Mouse (Mus musculus) lung, postnatal 25 days (tissue): ENCODE results near the gene Specc1l.

ENCODE experiments used
- DNase-seq: peaks from one replicate; pipeline ENCODE4 v3.0.0; 2022; ENCODE audit warnings: low spot score

The Specc1l gene

DNA sequence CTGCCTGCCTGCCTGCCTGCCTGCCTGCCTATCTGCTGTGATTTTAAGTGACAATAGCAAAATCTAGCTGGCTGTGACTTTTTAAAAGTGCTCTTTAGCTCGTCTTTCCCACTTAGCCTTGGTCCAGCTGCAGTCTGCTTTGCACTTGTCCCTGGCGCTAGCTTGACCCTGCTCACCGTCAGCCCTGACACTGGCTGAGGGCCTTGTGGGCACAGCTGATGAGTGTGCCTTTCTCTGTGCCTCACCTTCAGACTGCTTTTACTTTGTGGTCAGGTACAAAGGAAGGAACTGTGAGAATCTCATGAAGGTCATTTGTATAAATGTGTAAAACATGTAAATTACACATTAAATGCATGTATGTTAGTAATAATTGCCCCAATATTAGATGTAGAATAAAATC, 12.3 kb downstream of the Specc1l start:
- no peak for DNase-seq

DNA sequence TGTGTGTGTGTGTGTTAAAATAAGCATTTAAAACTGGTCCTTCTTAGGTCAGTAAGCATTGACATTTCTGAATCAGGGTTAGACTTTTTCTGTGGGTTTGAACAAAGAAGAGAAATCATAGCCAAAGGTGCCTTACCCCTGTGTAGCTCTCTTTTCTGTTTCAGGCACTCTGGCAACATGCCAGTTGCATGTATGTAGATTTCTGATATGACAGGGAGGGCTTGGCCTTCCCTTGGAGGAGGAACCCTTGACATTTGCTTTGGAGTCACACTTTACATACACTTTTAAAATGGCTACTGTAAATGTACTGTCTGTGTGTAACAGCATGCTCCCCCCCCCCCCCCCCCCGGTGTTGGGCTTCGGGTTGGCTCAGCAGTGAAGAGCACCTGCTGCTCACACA, 12.8 kb downstream of the Specc1l start:
- no peak for DNase-seq

DNA sequence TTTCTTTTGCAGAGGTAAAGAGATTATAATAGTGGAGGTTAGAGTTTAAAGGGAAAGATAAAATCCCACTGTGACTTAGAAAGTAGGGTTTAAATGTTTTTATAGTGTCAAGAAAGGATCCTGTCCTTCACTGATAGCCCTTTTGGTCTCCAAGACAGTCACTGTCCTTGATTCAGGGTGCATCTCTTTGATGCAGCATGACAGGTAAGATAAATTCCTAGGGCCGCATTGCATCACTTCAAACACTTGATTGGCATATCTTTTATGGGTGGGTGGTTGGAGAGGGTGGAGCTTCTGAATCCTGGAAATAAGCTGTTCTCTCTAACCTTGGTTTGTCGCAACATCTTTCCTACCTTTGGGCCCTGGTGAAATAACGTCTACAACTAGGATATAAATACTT, 15.5 kb downstream of the Specc1l start:
- DNase-seq, result no peak

DNA sequence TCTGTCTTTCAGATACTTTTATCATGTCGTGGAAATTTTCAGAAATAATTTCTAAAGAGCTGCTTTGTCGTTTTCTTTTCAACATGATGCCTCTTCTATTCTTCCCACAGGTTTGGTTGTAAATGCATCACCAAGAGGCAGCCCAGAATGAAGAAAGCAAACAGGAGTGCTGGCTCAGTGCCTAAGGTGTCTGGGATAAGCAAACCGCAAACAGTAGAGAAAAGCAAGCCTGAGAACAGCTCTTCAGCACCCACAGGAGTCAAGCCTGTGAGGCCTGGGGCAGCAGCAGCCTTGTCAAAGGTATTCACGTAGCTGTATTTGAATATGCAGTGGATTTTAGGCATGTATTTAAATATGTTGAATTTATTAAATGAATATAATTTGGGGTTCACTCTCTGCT, 18.7 kb downstream of the Specc1l start:
- DNase-seq, result peak; percentile 63

DNA sequence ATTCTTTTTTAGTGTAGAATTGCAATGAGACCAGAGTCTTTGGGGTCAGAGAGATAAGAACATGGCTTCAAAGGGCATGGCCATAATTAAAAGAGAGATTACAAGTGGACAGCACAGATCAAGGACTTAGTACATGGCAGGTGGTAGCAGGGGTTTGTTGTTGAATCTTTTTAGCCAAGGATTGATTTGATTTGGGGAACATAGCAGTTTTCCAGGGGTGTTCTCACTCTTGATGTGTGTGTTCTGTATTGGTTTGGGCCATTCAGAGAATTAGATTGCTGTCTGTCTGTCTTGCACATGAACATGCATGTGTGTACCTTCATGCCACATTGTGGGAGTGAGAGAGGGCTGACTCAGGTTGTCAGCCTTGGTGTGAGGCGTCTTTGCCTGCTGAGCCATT, 20.0 kb downstream of the Specc1l start:
- DNase-seq, result no peak

DNA sequence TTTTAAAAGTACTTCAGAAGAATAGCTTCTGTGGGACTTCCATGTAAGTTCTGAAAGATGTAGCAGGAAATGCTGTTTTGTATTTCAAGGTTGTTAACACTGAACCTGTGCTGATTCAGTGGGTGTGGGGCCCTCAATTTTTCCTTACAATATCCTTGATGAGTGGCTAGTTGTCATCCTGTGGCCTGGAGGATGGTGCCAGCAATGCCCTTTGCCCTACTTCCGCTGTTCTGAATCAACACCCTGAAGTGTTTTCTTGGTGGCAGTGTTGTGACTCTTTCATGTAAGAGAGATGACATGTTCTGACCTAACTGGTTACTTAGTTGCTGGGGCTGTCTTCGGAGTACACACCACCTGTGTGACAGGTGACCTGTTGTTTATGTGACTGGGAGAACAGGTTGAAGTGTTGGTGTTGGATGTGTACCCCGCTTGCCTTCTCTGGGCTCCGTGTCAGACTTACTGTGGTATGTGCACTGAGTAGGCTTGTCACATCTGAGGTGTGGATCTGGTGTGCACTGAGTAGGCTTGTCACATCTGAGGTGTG, 20.8 kb downstream of the Specc1l start:
- no peak for DNase-seq

DNA sequence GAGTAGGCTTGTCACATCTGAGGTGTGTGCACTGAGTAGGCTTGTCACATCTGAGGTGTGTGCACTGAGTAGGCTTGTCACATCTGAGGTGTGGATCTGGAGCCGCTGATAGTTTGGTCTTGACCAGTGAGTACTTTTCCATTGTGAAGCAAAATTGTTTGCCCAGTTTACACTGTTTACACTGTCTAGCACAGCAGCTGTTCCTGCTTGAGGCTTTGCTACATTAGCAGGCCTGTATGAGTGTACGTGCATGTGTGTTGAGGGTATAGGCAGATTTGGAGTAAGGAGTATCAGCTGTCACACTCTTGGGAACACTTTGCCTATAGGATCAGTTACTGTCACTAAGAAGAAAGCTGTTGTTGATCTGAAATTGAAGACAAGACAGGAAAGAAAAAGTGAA, 21.6 kb downstream of the Specc1l start:
- peak; percentile 36 for DNase-seq

DNA sequence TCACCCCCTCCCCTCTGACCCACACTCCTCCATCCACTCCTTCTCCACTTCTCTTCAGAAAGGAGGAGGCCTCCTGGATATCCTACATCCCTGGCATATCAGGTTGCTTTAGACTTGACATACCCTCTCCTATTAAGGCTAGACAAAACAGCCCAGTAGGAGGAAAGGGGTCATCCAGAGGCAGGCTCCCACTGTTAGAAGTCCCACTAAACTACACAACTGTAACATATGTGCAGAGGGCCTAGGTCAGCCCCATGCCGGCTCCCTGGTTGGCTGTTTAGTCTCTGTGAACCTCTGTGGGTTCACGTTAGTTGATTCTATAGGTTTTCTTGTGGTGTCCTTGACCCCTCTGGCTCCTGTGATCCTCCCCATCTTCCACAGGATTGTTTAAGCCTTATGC, 23.9 kb downstream of the Specc1l start:
- DNase-seq, result no peak

DNA sequence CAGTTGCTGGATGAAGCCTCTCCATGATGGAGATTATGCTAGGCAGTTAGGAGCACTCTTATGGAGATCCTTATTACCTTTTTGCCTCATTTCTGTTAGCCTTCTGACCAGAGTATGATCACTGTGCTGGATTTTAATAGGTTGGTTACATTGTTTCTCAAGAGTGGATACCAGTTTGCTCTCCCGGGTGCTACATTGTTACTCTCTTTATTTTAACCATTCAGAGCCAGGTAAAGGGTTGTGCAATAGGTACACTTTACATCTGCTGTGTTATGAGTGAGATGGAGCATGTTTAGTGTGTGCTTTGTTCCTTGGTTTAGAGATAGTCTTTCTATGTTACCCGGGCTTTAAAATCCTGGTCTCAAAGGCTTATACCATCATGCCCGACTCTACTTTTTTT, 24.3 kb downstream of the Specc1l start:
- no peak for DNase-seq

DNA sequence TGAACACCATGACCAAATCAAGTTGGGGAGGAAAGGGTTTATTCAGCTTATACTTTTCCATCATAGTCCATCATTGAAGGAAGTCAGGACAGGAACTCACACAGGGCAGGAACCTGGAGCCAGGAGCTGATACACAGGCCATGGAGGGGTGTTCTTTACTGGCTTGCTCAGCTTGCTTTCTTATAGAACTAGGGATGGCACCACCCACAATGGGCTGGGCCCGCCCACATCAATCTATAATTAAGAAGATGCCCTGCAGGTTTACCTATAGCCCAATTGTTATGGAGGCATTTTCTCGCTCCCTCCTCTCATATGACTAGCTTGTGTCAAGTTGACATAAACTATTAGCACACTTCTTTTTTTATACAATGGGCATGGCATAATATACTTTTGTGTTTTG, 25.3 kb downstream of the Specc1l start:
- no peak for DNase-seq

DNA sequence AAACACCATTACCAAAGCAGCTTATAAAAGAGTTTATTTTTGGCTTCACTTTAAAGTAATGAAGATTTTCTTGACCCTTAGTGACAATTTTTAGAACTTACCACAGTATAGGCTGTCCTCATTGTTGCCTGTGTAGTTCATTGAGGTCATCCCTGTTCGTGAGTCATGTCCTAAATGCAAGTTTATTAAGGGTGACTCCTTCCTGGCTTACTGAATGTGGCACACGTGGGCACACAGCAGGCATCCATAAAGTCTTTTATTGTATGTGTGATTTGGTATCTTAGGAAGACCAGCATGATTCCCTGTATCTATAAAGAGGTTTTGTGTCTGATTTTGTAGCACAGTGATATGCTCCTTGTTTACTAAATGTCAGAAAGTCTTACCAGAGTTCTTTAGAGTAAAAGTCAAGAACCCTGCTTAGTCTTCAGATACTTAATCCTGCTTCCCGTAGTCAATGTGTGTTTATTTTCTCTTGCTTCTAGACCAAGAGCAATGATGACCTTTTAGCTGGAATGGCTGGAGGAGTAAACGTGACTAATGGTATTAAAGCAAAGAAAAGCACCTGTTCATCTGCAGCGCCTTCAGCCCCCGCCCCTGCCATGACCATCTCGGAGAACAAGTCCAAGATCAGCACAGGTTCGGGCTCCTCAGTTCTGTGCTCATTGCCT, 28.8 kb downstream of the Specc1l start:
- DNase-seq, result no peak

DNA sequence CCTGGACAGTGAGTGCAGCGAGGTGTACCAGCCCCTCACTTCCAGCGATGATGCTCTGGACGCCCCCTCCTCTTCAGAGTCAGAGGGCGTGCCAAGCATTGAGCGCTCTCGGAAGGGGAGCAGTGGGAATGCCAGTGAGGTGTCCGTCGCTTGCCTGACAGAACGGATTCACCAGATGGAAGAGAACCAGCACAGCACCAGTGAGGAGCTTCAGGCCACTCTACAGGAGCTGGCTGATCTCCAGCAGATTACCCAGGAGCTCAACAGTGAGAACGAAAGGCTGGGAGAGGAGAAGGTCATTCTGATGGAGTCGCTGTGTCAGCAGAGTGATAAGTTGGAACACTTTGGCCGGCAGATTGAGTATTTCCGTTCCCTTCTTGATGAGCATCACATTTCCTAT, 33.9 kb downstream of the Specc1l start:
- DNase-seq, result no peak

DNA sequence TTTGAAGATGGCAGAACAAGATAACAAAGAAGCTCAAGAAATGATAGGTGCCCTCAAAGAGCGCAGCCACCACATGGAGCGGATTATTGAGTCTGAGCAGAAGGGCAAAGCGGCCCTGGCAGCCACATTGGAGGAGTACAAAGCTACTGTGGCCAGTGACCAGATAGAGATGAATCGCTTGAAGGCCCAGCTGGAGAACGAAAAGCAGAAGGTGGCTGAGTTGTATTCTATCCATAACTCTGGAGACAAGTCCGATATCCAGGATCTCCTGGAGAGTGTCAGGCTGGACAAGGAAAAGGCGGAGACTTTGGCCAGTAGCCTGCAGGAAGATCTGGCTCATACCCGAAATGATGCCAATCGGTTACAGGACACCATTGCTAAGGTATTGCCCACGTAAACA, 34.5 kb downstream of the Specc1l start:
- no peak for DNase-seq

DNA sequence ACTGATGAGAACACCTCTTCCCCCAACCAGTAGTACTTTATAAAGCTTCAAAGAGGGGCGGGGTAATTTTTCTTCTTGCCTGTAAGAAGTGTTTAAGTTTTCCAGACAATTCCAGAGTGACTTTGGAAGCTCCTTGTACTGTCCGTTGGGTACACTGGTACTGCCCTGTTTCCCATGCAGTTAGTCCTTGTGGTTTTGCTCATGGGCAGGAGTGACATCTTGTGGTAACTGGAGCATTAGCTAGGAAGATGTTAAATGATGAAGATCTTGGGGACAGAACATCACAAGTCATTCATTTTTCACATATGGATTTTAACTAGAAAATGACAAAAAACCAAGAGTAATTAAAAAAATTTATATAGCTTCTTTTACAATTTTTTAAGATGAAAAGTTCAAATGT, 39.1 kb downstream of the Specc1l start:
- DNase-seq, result peak; percentile 36

DNA sequence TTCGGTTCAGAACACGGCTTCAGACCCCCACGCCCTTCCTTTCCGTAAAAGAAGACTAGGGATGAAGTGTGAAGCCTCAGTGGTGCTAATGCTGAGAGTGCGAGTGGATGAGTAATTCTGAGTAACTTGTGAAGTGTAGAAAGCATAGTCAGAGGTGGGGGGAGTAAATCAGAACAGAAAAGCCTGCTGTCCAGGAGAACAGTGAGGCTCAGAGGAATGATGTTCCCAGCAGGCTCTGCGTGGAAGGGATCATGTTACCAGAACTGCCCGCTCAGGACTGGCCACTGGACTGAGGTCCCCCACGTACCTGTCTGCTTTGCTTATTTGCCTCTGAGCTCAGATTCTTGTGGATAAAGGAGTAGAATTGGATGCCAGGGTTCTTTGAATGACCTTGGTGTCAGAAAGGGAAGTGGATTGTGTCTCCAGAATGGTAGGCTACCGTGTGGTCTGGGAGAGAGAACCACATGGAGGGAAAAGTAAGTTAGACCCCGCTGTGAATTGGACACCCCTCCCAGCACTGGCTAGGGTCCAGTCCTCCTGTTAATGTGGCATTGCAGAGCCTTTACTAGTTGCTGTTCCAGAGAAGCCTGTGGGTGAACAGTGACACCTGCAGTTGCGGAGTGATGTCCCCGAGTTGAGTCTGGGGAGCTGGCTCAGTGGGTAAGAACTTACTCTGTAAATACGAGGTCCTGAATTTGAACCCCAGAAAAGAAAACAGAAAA, 40.6 kb downstream of the Specc1l start:
- DNase-seq, result no peak

DNA sequence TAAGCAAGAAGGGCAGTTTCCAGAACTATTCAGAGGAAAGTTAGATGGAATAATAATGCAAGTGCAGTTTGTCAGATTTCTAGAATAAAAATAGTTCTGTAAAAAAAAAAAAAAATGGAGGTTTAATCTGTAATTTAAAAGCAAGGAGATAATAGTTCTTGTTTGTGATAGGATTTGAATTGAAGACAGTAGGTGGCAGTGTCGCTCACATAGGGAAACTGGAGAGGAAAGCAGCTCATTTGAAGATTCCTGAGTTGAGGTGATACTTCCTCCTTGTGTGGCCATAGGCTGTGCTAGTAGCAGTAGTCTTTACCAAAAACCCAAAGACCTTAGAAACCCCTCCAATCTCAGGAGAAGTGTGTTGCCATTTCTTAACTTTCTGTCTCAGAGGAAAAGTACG, 43.2 kb downstream of the Specc1l start:
- DNase-seq, result peak; percentile 33

DNA sequence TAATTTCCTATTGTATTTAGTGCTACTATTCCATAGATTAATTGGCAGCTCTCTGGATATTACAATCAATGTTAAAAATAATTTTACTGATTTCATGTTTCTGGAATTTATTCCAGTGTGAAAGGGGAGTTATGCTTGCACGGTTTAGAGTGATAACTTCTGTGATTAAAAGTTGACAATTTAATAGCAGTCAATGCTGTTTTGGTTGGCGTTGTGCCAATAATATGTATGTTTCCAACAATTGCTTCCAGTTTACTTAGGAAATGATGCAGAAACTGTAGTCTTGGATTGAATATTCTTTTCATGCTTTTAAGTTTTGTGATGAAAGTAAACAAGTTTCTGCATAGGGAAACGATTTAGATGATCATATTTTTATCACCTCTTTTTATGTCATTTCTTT, 45.5 kb downstream of the Specc1l start:
- no peak for DNase-seq

DNA sequence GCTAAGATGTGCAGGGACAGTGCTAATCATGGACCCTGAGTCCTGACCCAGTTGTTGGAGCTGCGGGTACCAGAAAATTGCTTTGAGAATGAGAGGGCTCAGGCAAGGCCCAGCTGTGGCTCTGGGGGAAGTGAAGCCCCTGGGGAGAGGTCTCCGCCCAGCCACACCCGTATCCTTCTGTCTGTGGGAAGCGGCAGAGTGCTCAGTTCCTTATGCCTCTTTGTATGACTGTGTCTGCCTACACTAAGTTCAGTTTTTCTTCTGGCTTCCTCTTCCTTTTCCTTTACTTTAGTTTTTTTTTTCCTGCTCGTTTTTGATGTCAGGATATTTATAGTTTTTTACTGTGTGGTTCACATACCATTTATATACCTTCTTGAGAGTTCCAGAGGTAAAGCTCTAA, 46.4 kb downstream of the Specc1l start:
- peak; percentile 27 for DNase-seq

DNA sequence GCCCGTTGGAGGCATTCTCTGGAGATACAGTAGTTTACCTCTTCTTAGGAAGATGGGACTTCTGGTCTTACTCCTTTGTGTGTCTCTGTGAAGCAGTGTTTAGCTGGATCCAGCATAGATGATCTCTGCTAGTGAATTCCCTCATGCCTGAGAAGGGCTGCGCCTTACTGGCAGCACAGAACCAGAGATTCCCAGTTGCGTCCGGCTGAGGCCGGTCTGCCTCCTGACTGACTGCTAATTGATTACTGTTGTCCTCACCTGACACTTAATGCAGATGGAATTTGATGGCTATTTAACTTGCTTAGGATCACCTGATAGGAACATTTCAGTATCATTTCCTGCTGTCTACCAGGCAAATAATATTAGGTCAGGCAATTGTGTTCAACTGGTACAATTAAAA, 49.4 kb downstream of the Specc1l start:
- DNase-seq, result no peak

DNA sequence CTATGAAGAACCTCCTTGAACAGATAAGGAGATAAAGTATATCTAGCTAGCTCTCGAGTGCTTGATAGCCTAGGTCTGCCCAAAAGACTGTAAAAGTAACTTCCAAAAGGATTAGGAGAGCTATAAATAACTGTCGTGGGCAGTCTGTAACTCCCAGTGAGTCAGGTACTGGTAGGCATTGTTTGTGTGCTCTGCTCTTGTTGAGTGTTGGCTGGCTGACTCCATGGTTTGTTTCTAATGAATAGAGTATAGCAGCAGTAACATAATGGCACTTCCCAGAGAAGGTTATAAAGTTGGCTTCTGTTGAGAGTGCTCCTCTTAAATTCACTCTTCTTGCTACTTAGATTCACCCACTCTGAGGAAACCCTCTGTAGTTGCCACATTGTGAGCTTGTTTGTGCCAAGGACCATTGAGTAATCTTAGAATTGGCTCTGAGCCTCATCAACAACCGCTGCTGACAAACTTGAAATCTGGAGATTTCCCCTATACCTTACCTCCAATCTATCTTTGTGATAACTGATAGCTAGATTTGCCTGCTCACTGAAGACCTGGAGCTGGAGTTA, 53.2 kb downstream of the Specc1l start:
- DNase-seq, result no peak

DNA sequence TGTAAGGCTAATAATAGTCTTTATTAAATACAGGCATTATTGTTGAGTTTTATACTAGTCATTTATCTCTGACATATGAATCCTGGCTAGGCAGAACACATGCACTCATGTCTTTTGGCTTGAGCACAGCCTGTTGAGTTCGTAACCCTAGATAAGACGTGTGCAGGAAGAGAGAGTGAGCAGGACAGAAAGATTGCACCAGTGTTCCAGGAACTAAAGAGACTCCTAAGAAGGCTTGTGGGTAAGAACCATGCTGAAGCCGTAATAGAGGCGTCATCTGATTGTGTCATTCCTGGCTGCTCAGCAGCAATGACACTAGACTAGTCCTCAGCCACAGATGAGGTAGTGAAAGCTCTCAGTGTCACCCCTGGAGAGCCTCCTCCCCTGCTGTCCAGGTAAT, 61.1 kb downstream of the Specc1l start:
- no peak for DNase-seq

DNA sequence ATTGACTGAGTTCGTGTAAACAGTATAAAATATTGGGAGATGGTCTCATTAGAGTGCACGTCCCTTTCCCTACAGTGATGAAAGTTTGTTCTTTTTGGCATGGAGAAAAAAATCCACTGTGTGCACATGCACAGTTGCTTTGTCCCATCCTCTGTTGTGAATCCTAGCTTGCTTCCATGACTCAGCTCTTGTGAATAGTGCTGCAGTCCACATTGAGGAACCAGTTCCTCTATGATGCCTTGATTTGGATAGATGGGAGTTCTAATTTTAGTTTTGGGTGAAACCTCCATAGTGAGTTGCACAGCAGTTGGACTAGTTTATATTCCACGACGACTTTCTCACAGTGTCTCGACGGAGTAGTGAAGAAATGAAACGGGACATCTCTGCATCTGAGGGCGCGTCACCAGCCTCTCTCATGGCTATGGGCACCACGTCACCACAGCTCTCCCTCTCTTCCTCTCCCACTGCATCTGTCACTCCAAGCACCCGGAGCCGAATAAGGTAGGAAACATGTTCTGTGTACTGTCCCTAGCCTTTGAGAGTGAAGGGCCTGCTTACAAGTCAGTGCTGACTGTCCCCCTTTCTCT, 64.6 kb downstream of the Specc1l start:
- DNase-seq, result no peak

DNA sequence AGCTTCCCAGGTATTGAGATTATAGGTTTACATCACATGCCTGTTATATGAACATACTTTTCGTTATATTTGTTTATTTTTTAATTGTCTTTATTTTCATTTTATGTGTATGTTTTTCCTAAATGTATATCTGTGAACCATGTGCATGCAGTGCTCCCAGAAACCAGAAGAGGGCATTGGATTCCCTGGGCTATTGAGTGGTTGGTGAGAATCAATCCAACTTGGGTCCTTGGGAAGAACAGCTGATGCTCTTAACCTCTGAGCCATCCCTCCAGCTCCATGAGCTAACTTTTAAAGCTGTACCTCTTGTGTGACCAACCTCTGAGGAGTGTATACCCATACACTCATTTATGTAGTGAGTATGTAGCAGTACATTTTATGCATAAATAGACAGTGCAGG, 65.6 kb downstream of the Specc1l start:
- no peak for DNase-seq
